Mouse (Mus musculus): ENCODE results near the gene Plxna4. TPM values are rescaled to one million over a fixed set of nuclear protein-coding genes. Genes with fewer than 3 reads are reported as not detected.
A peak's percentile ranks its signal among the peaks of the same experiment; 100 is the strongest.

Plxna4 gene
- polyA plus RNA-seq, 1 experiment from 2014 or later: 2.3 TPM

GRCm38 (mm10) chr6:32386915-32387314 is 201.1 kb downstream of the Plxna4 start:
- no peak overlapping the region for H3K4me3 ChIP-seq (replicated peaks)
- no peaks in the 10 kb centered on the region for H3K4me1 ChIP-seq (replicated peaks)
- ATAC-seq: no peak
- no peak overlapping the region for H3K9ac ChIP-seq
- H3K4me2 ChIP-seq (replicated peaks): no peak overlapping the region
- H3K27me3 ChIP-seq (replicated peaks): no peaks in the 10 kb centered on the region
- no peaks in the 10 kb centered on the region for H3K36me3 ChIP-seq
- no peak overlapping the region for H3K27ac ChIP-seq
- WGBS: 78% methylated on average over 2 of the region's 2 CpGs
- H3K9me3 ChIP-seq: no peaks in the 10 kb centered on the region

- ATAC-seq: no peak
- Histone ChIP-seq H3K27ac (no peak overlapping the region), H3K4me2 (replicated peaks) (no peak overlapping the region), H3K27me3 (replicated peaks) (no peaks in the 10 kb centered on the region), H3K36me3 (no peaks in the 10 kb centered on the region), H3K4me1 (replicated peaks) (no peaks in the 10 kb centered on the region), H3K9me3 (no peaks in the 10 kb centered on the region), H3K9ac (no peak overlapping the region), H3K4me3 (replicated peaks) (no peak overlapping the region)
- 62% methylated on average over 8 of the region's 8 CpGs for WGBS
Measured at GRCm38 (mm10) chr6:32384937-32385336, 203.1 kb downstream of the Plxna4 start.

- no peaks in the 10 kb centered on the region for H3K4me1 ChIP-seq (replicated peaks)
- no peak overlapping the region for H3K9ac ChIP-seq
- 86% methylated on average over 8 of the region's 8 CpGs for WGBS
- H3K27me3 ChIP-seq (replicated peaks): no peaks in the 10 kb centered on the region
- H3K27ac ChIP-seq: no peak overlapping the region
- no peaks in the 10 kb centered on the region for H3K9me3 ChIP-seq
- no peaks in the 10 kb centered on the region for H3K36me3 ChIP-seq
- H3K4me3 ChIP-seq (replicated peaks): no peak overlapping the region
- ATAC-seq: no peak
- H3K4me2 ChIP-seq (replicated peaks): no peak overlapping the region
Measured at GRCm38 (mm10) chr6:32384423-32384822, 203.6 kb downstream of the Plxna4 start.

GRCm38 (mm10) chr6:32381516-32381915 is 206.5 kb downstream of the Plxna4 start:
- no peaks in the 10 kb centered on the region for H3K4me1 ChIP-seq (replicated peaks)
- no peak overlapping the region for H3K9ac ChIP-seq
- H3K4me3 ChIP-seq (replicated peaks): no peak overlapping the region
- H3K36me3 ChIP-seq: no peaks in the 10 kb centered on the region
- 46% methylated on average over 10 of the region's 10 CpGs for WGBS
- H3K4me2 ChIP-seq (replicated peaks): no peak overlapping the region
- no peak for ATAC-seq
- H3K27me3 ChIP-seq (replicated peaks): no peaks in the 10 kb centered on the region
- H3K9me3 ChIP-seq: no peaks in the 10 kb centered on the region
- H3K27ac ChIP-seq: no peak overlapping the region

GRCm38 (mm10) chr6:32377181-32377580 is 210.8 kb downstream of the Plxna4 start:
- WGBS: 77% methylated on average over 8 of the region's 8 CpGs
- no peaks in the 10 kb centered on the region for H3K4me1 ChIP-seq (replicated peaks)
- no peaks in the 10 kb centered on the region for H3K9me3 ChIP-seq
- no peak overlapping the region for H3K4me2 ChIP-seq (replicated peaks)
- ATAC-seq: peak; percentile 43; the same call in 1 of the 2 replicates
- H3K4me3 ChIP-seq (replicated peaks): no peak overlapping the region
- no peak overlapping the region for H3K9ac ChIP-seq
- no peaks in the 10 kb centered on the region for H3K27me3 ChIP-seq (replicated peaks)
- H3K36me3 ChIP-seq: no peaks in the 10 kb centered on the region
- no peak overlapping the region for H3K27ac ChIP-seq

- Histone ChIP-seq H3K9me3 (no peaks in the 10 kb centered on the region), H3K4me3 (replicated peaks) (no peak overlapping the region), H3K4me1 (replicated peaks) (no peaks in the 10 kb centered on the region), H3K27me3 (replicated peaks) (no peaks in the 10 kb centered on the region), H3K36me3 (no peaks in the 10 kb centered on the region), H3K9ac (no peak overlapping the region), H3K4me2 (replicated peaks) (no peak overlapping the region), H3K27ac (no peak overlapping the region)
- WGBS: 88% methylated on average over 8 of the region's 8 CpGs
- ATAC-seq: no peak
Measured at GRCm38 (mm10) chr6:32373931-32374361, 214.0 kb downstream of the Plxna4 start.

GRCm38 (mm10) chr6:32369092-32369491 is 218.9 kb downstream of the Plxna4 start:
- ATAC-seq: no peak
- 82% methylated on average over 3 of the region's 3 CpGs for WGBS
- Histone ChIP-seq H3K27ac (no peak overlapping the region), H3K9ac (no peak overlapping the region), H3K27me3 (replicated peaks) (no peaks in the 10 kb centered on the region), H3K4me1 (replicated peaks) (no peaks in the 10 kb centered on the region), H3K9me3 (no peaks in the 10 kb centered on the region), H3K4me2 (replicated peaks) (no peak overlapping the region), H3K4me3 (replicated peaks) (no peak overlapping the region), H3K36me3 (no peaks in the 10 kb centered on the region)

GRCm38 (mm10) chr6:32368408-32368807 is 219.6 kb downstream of the Plxna4 start:
- Histone ChIP-seq H3K9ac (no peak overlapping the region), H3K9me3 (no peaks in the 10 kb centered on the region), H3K27me3 (replicated peaks) (no peaks in the 10 kb centered on the region), H3K27ac (no peak overlapping the region), H3K4me1 (replicated peaks) (no peaks in the 10 kb centered on the region), H3K36me3 (no peaks in the 10 kb centered on the region), H3K4me3 (replicated peaks) (no peak overlapping the region), H3K4me2 (replicated peaks) (no peak overlapping the region)
- 57% methylated on average over 4 of the region's 4 CpGs for WGBS
- no peak for ATAC-seq

GRCm38 (mm10) chr6:32364933-32365332 is 223.1 kb downstream of the Plxna4 start:
- H3K36me3 ChIP-seq: no peaks in the 10 kb centered on the region
- H3K9ac ChIP-seq: no peak overlapping the region
- H3K27ac ChIP-seq: no peak overlapping the region
- H3K27me3 ChIP-seq (replicated peaks): no peaks in the 10 kb centered on the region
- H3K4me3 ChIP-seq (replicated peaks): no peak overlapping the region
- H3K9me3 ChIP-seq: no peaks in the 10 kb centered on the region
- no peak overlapping the region for H3K4me2 ChIP-seq (replicated peaks)
- no peaks in the 10 kb centered on the region for H3K4me1 ChIP-seq (replicated peaks)
- 89% methylated on average over 5 of the region's 5 CpGs for WGBS
- ATAC-seq: no peak

- no peak for ATAC-seq
- H3K27me3 ChIP-seq (replicated peaks): no peaks in the 10 kb centered on the region
- no peak overlapping the region for H3K4me3 ChIP-seq (replicated peaks)
- H3K27ac ChIP-seq: no peak overlapping the region
- 66% methylated on average over 7 of the region's 7 CpGs for WGBS
- no peaks in the 10 kb centered on the region for H3K36me3 ChIP-seq
- H3K9me3 ChIP-seq: no peaks in the 10 kb centered on the region
- H3K9ac ChIP-seq: no peak overlapping the region
- H3K4me2 ChIP-seq (replicated peaks): no peak overlapping the region
- H3K4me1 ChIP-seq (replicated peaks): no peaks in the 10 kb centered on the region
Measured at GRCm38 (mm10) chr6:32363489-32364068, 224.4 kb downstream of the Plxna4 start.

- no peak for ATAC-seq
- H3K27ac ChIP-seq: no peak overlapping the region
- H3K4me3 ChIP-seq (replicated peaks): no peak overlapping the region
- no peaks in the 10 kb centered on the region for H3K36me3 ChIP-seq
- H3K4me2 ChIP-seq (replicated peaks): no peak overlapping the region
- H3K9ac ChIP-seq: no peak overlapping the region
- WGBS: 77% methylated on average over 4 of the region's 4 CpGs
- no peaks in the 10 kb centered on the region for H3K4me1 ChIP-seq (replicated peaks)
- H3K27me3 ChIP-seq (replicated peaks): no peaks in the 10 kb centered on the region
- no peaks in the 10 kb centered on the region for H3K9me3 ChIP-seq
Measured at GRCm38 (mm10) chr6:32362421-32362820, 225.6 kb downstream of the Plxna4 start.

GRCm38 (mm10) chr6:32359675-32360074 is 228.3 kb downstream of the Plxna4 start:
- H3K27me3 ChIP-seq (replicated peaks): no peaks in the 10 kb centered on the region
- H3K36me3 ChIP-seq: no peaks in the 10 kb centered on the region
- no peaks in the 10 kb centered on the region for H3K9me3 ChIP-seq
- 65% methylated on average over 3 of the region's 3 CpGs for WGBS
- H3K9ac ChIP-seq: no peak overlapping the region
- no peak overlapping the region for H3K4me2 ChIP-seq (replicated peaks)
- H3K4me3 ChIP-seq (replicated peaks): no peak overlapping the region
- no peaks in the 10 kb centered on the region for H3K4me1 ChIP-seq (replicated peaks)
- no peak overlapping the region for H3K27ac ChIP-seq
- no peak for ATAC-seq

- Histone ChIP-seq H3K9ac (no peak overlapping the region), H3K4me2 (replicated peaks) (no peak overlapping the region), H3K27ac (no peak overlapping the region), H3K9me3 (no peaks in the 10 kb centered on the region), H3K4me1 (replicated peaks) (no peaks in the 10 kb centered on the region), H3K27me3 (replicated peaks) (no peaks in the 10 kb centered on the region), H3K36me3 (no peaks in the 10 kb centered on the region), H3K4me3 (replicated peaks) (no peak overlapping the region)
- ATAC-seq: no peak
- WGBS: 75% methylated on average over 5 of the region's 5 CpGs
Measured at GRCm38 (mm10) chr6:32357497-32357896, 230.5 kb downstream of the Plxna4 start.

Measured in intestine, embryonic 15.5 days (tissue).